21 mouse cellular contexts compared by ENCODE assay signal in the genomic region with DNA sequence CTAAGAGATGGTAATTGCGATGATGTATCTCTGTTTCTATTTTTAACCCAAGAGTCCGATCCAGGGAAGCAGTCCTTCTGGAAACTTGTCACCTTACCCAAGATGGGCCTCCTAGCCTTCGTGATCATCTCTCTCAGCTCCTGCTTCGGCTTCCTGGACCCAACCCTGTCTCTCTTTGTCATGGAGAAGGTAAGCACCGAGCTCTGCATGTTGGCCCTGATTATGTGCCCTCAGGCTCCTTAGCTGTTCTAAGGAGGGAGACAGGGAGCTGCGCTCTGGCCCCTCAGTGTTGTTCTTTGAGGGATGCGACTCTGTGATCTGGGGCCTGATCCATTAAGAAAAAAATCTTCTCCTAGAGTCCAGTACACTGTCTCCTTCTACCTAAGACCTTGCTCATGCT. TPM values are rescaled to one million over a fixed set of nuclear protein-coding genes. Genes with fewer than 3 reads are reported as not detected.
"Had no signal": no experiment of that assay in that cellular context is flagged by ENCODE, and none has a peak within 500 bp of the region (broad histone marks: within the 10 kb centered on the region; RNA-seq: fewer than 3 reads in every experiment).

No protein-coding gene starts in this region.

- H3K9ac ChIP-seq: lung, embryonic 15.5 days; midbrain, embryonic 13.5 days; midbrain, embryonic 15.5 days; neural tube, embryonic 12.5 days; stomach, embryonic 15.5 days had no signal

- H3K27ac ChIP-seq: lung, embryonic 15.5 days; macrophage; midbrain, embryonic 13.5 days; midbrain, embryonic 15.5 days; neural tube, embryonic 12.5 days; stomach, embryonic 15.5 days; stomach, postnatal 0 days had no signal

- ATAC-seq: lung, postnatal 0 days had no signal

- H3K27me3 ChIP-seq: lung, embryonic 15.5 days; megakaryocyte, embryonic 14.5 days; midbrain, embryonic 13.5 days; midbrain, embryonic 15.5 days; neural tube, embryonic 12.5 days; stomach, embryonic 15.5 days had no signal

- H3K4me1 ChIP-seq: lung, embryonic 15.5 days; midbrain, embryonic 15.5 days; neural tube, embryonic 12.5 days; stomach, embryonic 15.5 days had no signal

- H3K9me3 ChIP-seq: lung, embryonic 15.5 days; megakaryocyte, embryonic 14.5 days; midbrain, embryonic 13.5 days; midbrain, embryonic 15.5 days; neural tube, embryonic 12.5 days; stomach, embryonic 15.5 days had no signal

- H3K4me3 ChIP-seq: lung, embryonic 15.5 days; megakaryocyte, embryonic 14.5 days; midbrain, embryonic 13.5 days; midbrain, embryonic 15.5 days; neural tube, embryonic 12.5 days; stomach, embryonic 15.5 days had no signal

- H3K4me2 ChIP-seq: lung, embryonic 15.5 days; midbrain, embryonic 11.5 days; midbrain, embryonic 13.5 days; midbrain, embryonic 15.5 days; neural tube, embryonic 12.5 days; stomach, embryonic 15.5 days had no signal

- DNase-seq: lung, adult 2 months; lung, postnatal 14 days; lung, postnatal 36 days; right cerebral cortex, postnatal 14 days; thymus, adult 2 months; thymus, postnatal 25 days; thymus, postnatal 4 days had no signal

RNA-seq across cellular contexts. Expression of a gene that starts 19.5 kb away (rescaled TPM):
- total RNA-seq: monocyte, adult 5-6 weeks; neutrophil, adult 5-6 weeks had no signal

RNA-seq across cellular contexts. Expression of a gene that starts 35.0 kb away (rescaled TPM):
- total RNA-seq: midbrain, postnatal 0 days had no signal
- polyA plus RNA-seq: midbrain, embryonic 11.5 days; midbrain, embryonic 13.5 days; midbrain, embryonic 15.5 days; neural tube, embryonic 12.5 days; neural tube, embryonic 14.5 days had no signal
